Mouse (Mus musculus) embryonic facial prominence, embryonic 12.5 days (tissue): Measurements from ENCODE around the gene Ddx20. TPM values are rescaled to one million over a fixed set of nuclear protein-coding genes. Genes with fewer than 3 reads are reported as not detected.
A peak's percentile ranks its signal among the peaks of the same experiment; 100 is the strongest.
"Not testable (repeated sequence)": the region's sequence is repeated elsewhere in the genome, so short reads cannot be mapped to it uniquely, and the experiment has no call there.

ENCODE experiments used
- ATAC-seq: fragments of 200-750 bp; cut with Nextera tagmentation; 2 replicates; pipeline ENCODE4 v1.8.0; 2017; ENCODE audit not compliant: insufficient number of reproducible peaks, insufficient read depth, low FRiP score, low TSS enrichment
- H3K27ac ChIP-seq: fragments of 300-500 bp; sonication (generic); 2 replicates; pipeline ENCODE4 v1.5.1; 2016; ENCODE audit warnings: mild to moderate bottlenecking
- H3K27me3 ChIP-seq: fragments of 300-500 bp; sonication (generic); 2 replicates; pipeline ENCODE4 v1.6.1; 2016; ENCODE audit warnings: mild to moderate bottlenecking, moderate library complexity
- H3K36me3 ChIP-seq: fragments of 300-500 bp; sonication (generic); 2 replicates; pipeline ENCODE4 v1.6.1; 2016; ENCODE audit warnings: mild to moderate bottlenecking
- H3K4me1 ChIP-seq: fragments of 300-500 bp; sonication (generic); 2 replicates; pipeline ENCODE4 v1.6.1; 2016
- H3K4me2 ChIP-seq: fragments of 300-500 bp; sonication (generic); replicated peaks from 2 replicates; pipeline ENCODE4 v1.6.1; 2016; ENCODE audit warnings: mild to moderate bottlenecking, moderate library complexity
- H3K4me3 ChIP-seq: fragments of 300-500 bp; sonication (generic); 2 replicates; pipeline ENCODE4 v1.5.1; 2016; ENCODE audit warnings: mild to moderate bottlenecking
- H3K9ac ChIP-seq: fragments of 300-500 bp; sonication (generic); 2 replicates; pipeline ENCODE4 v1.6.1; 2016; ENCODE audit warnings: mild to moderate bottlenecking, moderate library complexity
- H3K9me3 ChIP-seq: fragments of 300-500 bp; sonication (generic); 2 replicates; pipeline ENCODE4 v1.6.1; 2016; ENCODE audit warnings: mild to moderate bottlenecking, moderate library complexity
- WGBS: fragments of 180-500 bp; shearing (Covaris S2); methylation state at CpG from one replicate; pipeline ENCODE4 v1.1.7; 2016; 5-methylcytosine and 5-hydroxymethylcytosine counted together
- polyA plus RNA-seq: library from polyadenylated mRNA; unstranded; fragments of >200 nt; fragmentation: Nextera tagmentation; extraction: Ambion mirVana; gene quantifications from 2 replicates; pipeline ENCODE4 v1.2.1, GENCODE M21; 2016

The Ddx20 gene
- polyA plus RNA-seq, 1 experiment from 2014 or later: 45.8 TPM

DNA sequence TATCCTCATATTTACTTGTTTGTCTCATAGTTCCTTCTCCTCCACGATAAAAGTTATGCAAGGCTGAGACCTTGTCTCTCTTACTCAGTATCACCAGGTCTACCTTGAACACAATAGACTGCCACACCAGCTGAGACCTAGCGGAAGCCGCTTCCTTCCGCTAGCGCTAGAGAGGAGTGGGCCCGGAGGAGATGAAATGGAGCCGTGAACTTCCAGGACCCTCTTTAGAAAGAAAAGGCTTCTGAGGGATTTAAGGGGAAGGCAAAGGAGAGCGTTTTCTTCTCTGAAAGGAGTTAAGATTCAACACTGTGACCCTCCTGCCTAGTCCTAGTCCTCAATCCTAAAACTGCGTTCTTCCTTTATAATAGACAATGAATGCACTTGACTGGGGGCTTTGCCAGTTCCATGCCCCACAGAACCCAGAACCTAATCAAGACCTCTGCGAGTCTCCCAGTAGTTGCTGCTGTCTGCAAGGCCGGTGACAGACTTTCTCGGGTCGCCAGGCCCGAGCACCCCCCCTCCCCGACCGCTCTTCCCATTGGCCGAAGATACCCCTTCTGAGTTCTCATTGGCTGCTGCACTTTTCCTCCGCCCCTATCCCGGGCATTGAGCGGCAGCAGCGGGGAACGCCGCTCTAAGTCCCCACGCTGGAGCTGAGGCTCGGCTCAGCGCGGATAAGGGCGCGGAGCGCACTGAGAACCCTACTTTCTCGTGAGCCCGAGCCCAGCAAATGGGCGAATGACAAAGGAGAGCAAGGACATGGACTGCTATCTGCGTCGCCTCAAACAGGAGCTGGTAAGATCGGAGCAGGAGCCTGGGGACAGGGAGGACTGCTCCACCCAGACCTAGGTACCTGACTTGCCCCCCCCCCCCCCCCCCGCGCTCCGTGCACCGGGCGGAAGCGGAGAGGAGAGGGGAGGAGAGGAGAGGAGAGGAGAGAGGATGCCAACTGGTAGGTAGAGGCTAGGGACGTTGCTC lies 16.9 kb upstream of the Ddx20 start, which contains the start of gene Inka2:
Inka2 (plus strand) TSS at position 569 of the 978 bp plus-strand sequence.
- peak within 1 kb of the TSS; percentile 63 for H3K9ac ChIP-seq
- 4% methylated on average over 37 of the region's 43 CpGs for WGBS
- H3K4me1 ChIP-seq: peaks cover 17% of the 10 kb centered on the region
- H3K36me3 ChIP-seq: no peaks in the 10 kb centered on the region
- H3K27ac ChIP-seq: no peak within 1 kb of the TSS; the same call in 1 of the 2 replicates
- H3K27me3 ChIP-seq: peaks cover 37% of the 10 kb centered on the region
- H3K4me3 ChIP-seq: peak within 1 kb of the TSS; percentile 55
- peak within 1 kb of the TSS; percentile 100 for H3K4me2 ChIP-seq
- ATAC-seq: peak; percentile 94
- no peaks in the 10 kb centered on the region for H3K9me3 ChIP-seq

DNA sequence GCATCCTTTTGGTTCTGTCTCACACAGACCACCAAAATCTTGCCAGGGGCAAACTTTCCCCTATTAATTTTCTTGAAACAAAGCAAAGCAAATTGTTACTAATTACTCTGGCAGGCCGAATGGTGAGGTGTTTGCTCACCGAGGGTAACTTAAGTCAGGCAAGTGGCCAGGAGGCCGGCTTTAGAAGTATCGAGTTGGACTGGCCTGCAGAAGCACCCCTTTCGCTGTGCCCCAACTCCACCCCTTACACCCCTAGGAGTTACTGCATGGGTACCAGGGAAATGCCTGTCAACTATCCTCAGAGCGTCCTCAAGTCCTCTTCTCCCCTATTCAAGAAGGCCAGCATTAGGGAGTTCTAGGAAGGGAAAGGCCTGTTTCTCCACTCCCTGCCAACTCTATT lies 16.2 kb upstream of the Ddx20 start:
- Histone ChIP-seq H3K27me3 (peaks cover 37% of the 10 kb centered on the region), H3K27ac (no peak overlapping the region; the same call in 1 of the 2 replicates), H3K9me3 (no peaks in the 10 kb centered on the region), H3K4me2 (no peak overlapping the region), H3K4me3 (no peak overlapping the region), H3K9ac (no peak overlapping the region), H3K4me1 (peaks cover 17% of the 10 kb centered on the region), H3K36me3 (no peaks in the 10 kb centered on the region)
- ATAC-seq: no peak
- 41% methylated on average over 6 of the region's 6 CpGs for WGBS

GRCm38 (mm10) chr3:105701399-105701798 lies 14.0 kb upstream of the Ddx20 start:
- H3K27me3 ChIP-seq: peaks cover 39% of the 10 kb centered on the region
- no peak for ATAC-seq

GRCm38 (mm10) chr3:105700786-105701185 lies 13.4 kb upstream of the Ddx20 start:
- H3K27ac ChIP-seq, H3K4me2 ChIP-seq, ATAC-seq, H3K4me3 ChIP-seq, H3K36me3 ChIP-seq, H3K9me3 ChIP-seq, H3K9ac ChIP-seq: not testable (repeated sequence)
- 37% methylated on average over 1 of the region's 1 CpGs for WGBS
- Histone ChIP-seq H3K27me3 (peaks cover 36% of the 10 kb centered on the region), H3K4me1 (peaks cover 13% of the 10 kb centered on the region)

More at GRCm38 (mm10) chr3:105701399-105701798, 14.0 kb upstream of the Ddx20 start:
- Histone ChIP-seq H3K9me3 (no peaks in the 10 kb centered on the region), H3K36me3 (no peaks in the 10 kb centered on the region), H3K4me1 (peaks cover 7% of the 10 kb centered on the region), H3K4me2 (no peak overlapping the region), H3K27ac (no peak overlapping the region), H3K9ac (no peak overlapping the region), H3K4me3 (no peak overlapping the region)
- WGBS: 57% methylated on average over 5 of the region's 5 CpGs

GRCm38 (mm10) chr3:105699241-105699933 lies 12.0 kb upstream of the Ddx20 start:
- peaks cover 13% of the 10 kb centered on the region for H3K4me1 ChIP-seq
- no peak overlapping the region for H3K4me3 ChIP-seq
- H3K9me3 ChIP-seq: no peaks in the 10 kb centered on the region
- WGBS: 31% methylated on average over 3 of the region's 3 CpGs
- H3K27ac ChIP-seq: no peak overlapping the region
- H3K27me3 ChIP-seq: peaks cover 36% of the 10 kb centered on the region; the same call in 1 of the 2 replicates
- no peak overlapping the region for H3K4me2 ChIP-seq
- no peak for ATAC-seq
- no peaks in the 10 kb centered on the region for H3K36me3 ChIP-seq
- no peak overlapping the region for H3K9ac ChIP-seq

GRCm38 (mm10) chr3:105698311-105698710 lies 10.9 kb upstream of the Ddx20 start:
- H3K4me3 ChIP-seq: no peak overlapping the region
- H3K4me1 ChIP-seq: peaks cover 13% of the 10 kb centered on the region
- no peak overlapping the region for H3K9ac ChIP-seq
- H3K4me2 ChIP-seq: no peak overlapping the region
- H3K27me3 ChIP-seq: peaks cover 39% of the 10 kb centered on the region
- H3K9me3 ChIP-seq: no peaks in the 10 kb centered on the region
- H3K36me3 ChIP-seq: no peaks in the 10 kb centered on the region
- no peak for ATAC-seq
- WGBS: 75% methylated on average over 1 of the region's 1 CpGs
- no peak overlapping the region for H3K27ac ChIP-seq

GRCm38 (mm10) chr3:105697148-105697441 lies 9.7 kb upstream of the Ddx20 start:
- H3K4me1 ChIP-seq: peaks cover 13% of the 10 kb centered on the region
- H3K4me3 ChIP-seq: no peak overlapping the region
- H3K9ac ChIP-seq: no peak overlapping the region
- no peaks in the 10 kb centered on the region for H3K36me3 ChIP-seq
- 81% methylated on average over 5 of the region's 5 CpGs for WGBS
- no peaks in the 10 kb centered on the region for H3K9me3 ChIP-seq
- H3K27ac ChIP-seq: no peak overlapping the region
- no peak overlapping the region for H3K4me2 ChIP-seq
- H3K27me3 ChIP-seq: peaks cover 30% of the 10 kb centered on the region
- ATAC-seq: no peak

DNA sequence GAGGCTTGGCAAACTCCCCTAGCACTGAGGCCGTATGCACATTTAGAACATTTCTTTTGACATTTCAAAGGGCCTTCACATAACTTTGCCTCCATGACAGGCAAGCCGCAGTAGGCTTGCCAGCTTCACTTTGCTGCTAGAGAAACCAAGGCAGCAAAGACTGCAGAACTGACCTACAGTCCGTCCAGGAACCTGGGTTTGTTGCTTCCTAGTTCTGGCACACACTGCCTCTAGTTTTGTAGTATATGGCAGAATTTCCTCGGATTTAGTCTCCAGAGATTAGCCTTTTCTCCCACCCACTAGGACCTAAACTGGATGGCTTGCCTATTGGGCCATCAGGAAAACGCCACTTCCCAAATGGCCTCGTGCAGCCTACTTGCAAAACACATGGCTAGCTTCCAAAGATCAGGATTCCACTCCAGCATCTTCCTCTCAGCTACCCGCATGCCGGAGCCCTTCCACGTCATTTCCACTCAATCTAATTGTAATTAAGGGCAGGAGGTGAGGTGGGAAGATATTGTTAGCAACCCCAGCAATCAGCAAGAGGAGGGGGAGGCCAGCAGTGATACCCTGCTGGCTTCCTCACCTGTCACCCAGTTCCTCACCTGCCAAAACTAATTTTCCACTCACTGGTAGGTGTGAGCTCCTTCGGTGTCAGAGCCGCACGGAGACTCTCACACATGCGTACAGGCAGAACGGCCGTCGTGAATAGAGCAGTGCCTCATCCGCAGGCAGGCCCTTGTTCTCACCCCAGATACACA lies 9.2 kb upstream of the Ddx20 start:
- Histone ChIP-seq H3K4me1 (peaks cover 13% of the 10 kb centered on the region), H3K27me3 (peaks cover 26% of the 10 kb centered on the region), H3K9me3 (no peaks in the 10 kb centered on the region), H3K4me2 (peak overlapping the region; percentile 37), H3K27ac (no peak overlapping the region), H3K36me3 (no peaks in the 10 kb centered on the region), H3K9ac (0 out of 2 replicates have a peak overlapping the region, but pooled peaks have one; percentile 24), H3K4me3 (no peak overlapping the region)
- ATAC-seq: no peak
- WGBS: 72% methylated on average over 17 of the region's 17 CpGs

DNA sequence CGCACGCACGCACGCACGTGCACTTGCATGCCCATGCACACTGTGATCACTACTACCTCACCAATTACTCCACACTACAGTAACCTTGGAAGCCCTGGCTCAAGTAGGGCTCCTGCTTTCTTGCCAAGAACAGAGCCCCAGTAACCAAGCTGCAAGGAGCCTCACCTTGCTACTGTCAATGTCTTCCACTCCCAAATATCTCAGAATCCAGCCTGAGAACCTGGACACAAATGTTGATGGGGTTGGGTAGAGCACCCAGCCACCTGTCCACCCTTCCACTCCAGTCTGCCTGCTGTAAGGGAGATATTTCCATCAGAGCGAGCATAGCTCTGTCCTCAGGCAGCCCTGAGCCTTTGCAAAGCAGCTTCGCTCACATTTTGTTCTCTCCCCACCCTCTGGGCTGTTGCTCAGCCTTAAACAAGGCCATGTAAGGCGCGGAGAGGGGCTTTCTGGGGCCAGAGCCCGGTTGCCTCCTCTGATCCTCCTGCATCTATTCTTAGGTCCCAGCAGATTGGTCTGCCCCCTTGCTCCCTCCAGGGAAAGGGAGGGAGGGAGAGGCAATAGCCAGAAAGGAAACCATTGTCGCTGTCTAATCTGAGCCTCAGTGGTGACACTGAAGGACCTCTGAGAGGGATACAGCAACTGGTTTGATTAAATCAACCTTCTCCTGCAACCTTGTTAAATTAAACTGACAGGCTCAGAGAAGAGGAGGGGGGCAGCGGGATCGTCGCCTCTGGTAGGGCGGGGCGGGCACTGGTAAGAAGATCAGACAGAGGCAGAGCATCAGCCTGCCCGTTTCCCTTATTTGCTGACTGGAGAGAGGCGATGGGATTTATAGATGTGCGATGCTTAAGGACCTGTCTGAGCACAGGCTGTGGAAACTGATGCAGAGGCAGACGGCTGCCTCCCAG lies 8.4 kb upstream of the Ddx20 start:
- WGBS: 29% methylated on average over 20 of the region's 20 CpGs
- H3K27ac ChIP-seq: 0 out of 2 replicates have a peak overlapping the region, but pooled peaks have one; percentile 23
- peak; percentile 48 for ATAC-seq

DNA sequence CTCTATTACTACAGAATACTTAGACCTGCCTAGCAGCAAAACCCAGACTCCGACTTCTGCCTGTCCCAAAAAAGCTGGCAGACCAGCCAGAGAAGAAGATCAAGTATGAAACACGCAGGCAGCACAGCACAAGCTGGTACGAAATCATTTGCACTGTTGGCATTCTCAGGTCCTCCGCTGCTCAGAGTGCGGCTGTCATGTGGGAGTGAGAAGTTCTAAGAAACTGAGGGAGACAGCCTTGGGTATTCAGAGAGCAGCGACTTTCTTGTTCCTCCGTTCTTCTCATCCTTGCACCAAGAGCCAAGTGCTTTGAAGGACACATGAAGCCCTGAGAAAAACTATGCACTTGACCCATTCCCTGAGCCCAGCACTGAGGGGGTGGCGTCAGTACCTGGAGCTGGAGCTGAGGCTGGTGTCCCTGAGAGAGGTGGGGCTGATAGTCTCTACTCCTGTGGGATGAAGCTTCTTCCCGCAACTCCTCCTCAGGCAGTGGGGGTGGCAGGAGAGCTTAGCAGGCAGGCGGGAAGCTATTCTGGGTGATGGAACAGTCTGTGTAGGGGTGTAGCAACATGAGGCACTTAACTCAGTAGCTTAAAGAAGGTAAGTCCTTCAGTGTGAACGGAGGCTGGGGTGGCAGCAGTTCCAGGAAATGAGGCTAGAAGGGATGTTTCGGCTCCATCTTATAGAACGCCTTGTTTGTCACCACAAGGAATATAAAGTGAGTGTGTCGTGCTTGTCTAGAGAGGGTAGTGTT lies 6.1 kb upstream of the Ddx20 start:
- Histone ChIP-seq H3K27me3 (peaks cover 26% of the 10 kb centered on the region), H3K4me2 (no peak overlapping the region), H3K27ac (no peak overlapping the region), H3K36me3 (no peaks in the 10 kb centered on the region), H3K9me3 (no peaks in the 10 kb centered on the region), H3K4me3 (no peak overlapping the region), H3K9ac (no peak overlapping the region), H3K4me1 (peaks cover 13% of the 10 kb centered on the region)
- ATAC-seq: no peak
- 74% methylated on average over 14 of the region's 14 CpGs for WGBS

More for the DNA sequence above, 8.4 kb upstream of the Ddx20 start:
- Histone ChIP-seq H3K27me3 (peaks cover 26% of the 10 kb centered on the region), H3K4me3 (peak overlapping the region; percentile 10; the same call in 1 of the 2 replicates), H3K9ac (peak overlapping the region; percentile 24; the same call in 1 of the 2 replicates), H3K9me3 (no peaks in the 10 kb centered on the region), H3K36me3 (no peaks in the 10 kb centered on the region), H3K4me1 (peaks cover 13% of the 10 kb centered on the region), H3K4me2 (peak overlapping the region; percentile 37)
